ENCODE assay signal across 9 mouse cellular contexts in the genomic region with DNA sequence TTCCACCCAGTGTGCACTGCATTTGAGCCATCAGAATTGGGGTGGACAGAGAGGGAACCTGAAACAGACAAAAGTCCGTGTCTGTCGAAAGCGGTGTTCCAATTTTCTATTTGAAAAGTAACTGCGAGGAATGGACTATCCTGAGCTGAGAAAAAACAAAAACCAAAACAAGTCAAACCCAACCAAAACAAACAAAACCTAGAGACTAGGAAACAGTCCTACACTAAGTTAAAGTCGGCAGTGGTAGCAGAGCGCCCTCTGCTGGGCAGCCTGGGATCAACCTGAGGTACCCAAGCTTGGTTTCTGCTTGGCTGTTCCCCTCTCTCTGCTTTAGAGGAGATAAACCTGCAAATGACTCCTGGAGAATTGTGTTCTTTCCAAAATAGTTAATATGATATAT. TPM values are rescaled to one million over a fixed set of nuclear protein-coding genes. Genes with fewer than 3 reads are reported as not detected.
DNase-seq lines count a peak whose midpoint lies in the region; ATAC-seq and TF ChIP-seq lines count a peak whose summit lies in the region.
"Had no signal": no experiment of that assay in that cellular context is flagged by ENCODE, and none has a peak within 500 bp of the region (broad histone marks: within the 10 kb centered on the region; RNA-seq: fewer than 3 reads in every experiment).

No protein-coding gene starts in this region.

- H3K36me3 ChIP-seq in ES-Bruce4 (ENCODE audit: control insufficient read depth, insufficient read depth, low read length, poor library complexity, severe bottlenecking), result no peaks in the 10 kb centered on the region
- no peaks in the 10 kb centered on the region for H3K36me3 ChIP-seq in embryonic facial prominence, embryonic 11.5 days (replicated peaks; ENCODE audit: control insufficient read depth, insufficient read depth, low read depth, low read length)
- H3K36me3 ChIP-seq: limb, embryonic 13.5 days had no signal

- no peak overlapping the region for H3K9ac ChIP-seq in ES-Bruce4 (ENCODE audit: low read depth, poor library complexity, severe bottlenecking)
- no peak overlapping the region for H3K9ac ChIP-seq in embryonic facial prominence, embryonic 11.5 days (replicated peaks; ENCODE audit: low read length)
- H3K9ac ChIP-seq: limb, embryonic 13.5 days had no signal

- no peak for TF ChIP-seq EP300 in ES-Bruce4 (IDR thresholded peaks at IDR 0.05; ENCODE audit: insufficient read depth, low read depth, low read length)

- H3K27ac ChIP-seq in ES-Bruce4 (ENCODE audit: insufficient read depth, low read length), result no peak overlapping the region
- H3K27ac ChIP-seq in embryonic facial prominence, embryonic 11.5 days (replicated peaks; ENCODE audit: low read depth, low read length), result no peak overlapping the region
- H3K27ac ChIP-seq: limb, embryonic 13.5 days had no signal

- H3K4me1 ChIP-seq in ES-Bruce4 (ENCODE audit: control insufficient read depth, insufficient read depth, low read length), result no peaks in the 10 kb centered on the region
- H3K4me1 ChIP-seq in embryonic facial prominence, embryonic 11.5 days (ENCODE audit: control insufficient read depth, insufficient read depth, low read length), result no peaks in the 10 kb centered on the region

- no peaks in the 10 kb centered on the region for H3K9me3 ChIP-seq in ES-Bruce4 (replicated peaks; ENCODE audit: control insufficient read depth, insufficient read depth, low read length, poor library complexity, severe bottlenecking)
- H3K9me3 ChIP-seq in embryonic facial prominence, embryonic 11.5 days (replicated peaks; ENCODE audit: control insufficient read depth, low read length), result no peaks in the 10 kb centered on the region

- H3K27me3 ChIP-seq in ES-Bruce4 (ENCODE audit: control insufficient read depth, insufficient read depth, low read length, poor library complexity, severe bottlenecking), result no peaks in the 10 kb centered on the region
- H3K27me3 ChIP-seq in embryonic facial prominence, embryonic 11.5 days (ENCODE audit: control insufficient read depth, insufficient read depth, low read length), result no peaks in the 10 kb centered on the region

- intact Hi-C loops in heart, postnatal 10 days (cut with DNase I), result loop anchor here (1.0 kb wide), 1 partner anchor 532 kb away; no protein-coding TSS in a partner anchor

- no peak overlapping the region for H3K4me3 ChIP-seq in ES-Bruce4 (ENCODE audit: low read depth, low read length)
- H3K4me3 ChIP-seq in embryonic facial prominence, embryonic 11.5 days (ENCODE audit: low read depth, low read length), result no peak overlapping the region
- H3K4me3 ChIP-seq: limb, embryonic 13.5 days had no signal

- no peak; the same call in 1 of the 2 replicates for ATAC-seq in embryonic facial prominence, embryonic 11.5 days (replicated peaks; ENCODE audit: insufficient number of reproducible peaks, low FRiP score, low TSS enrichment, low read depth)

- peak; percentile 85 for DNase-seq in adrenal gland, postnatal 25 days
- peak; percentile 88 for DNase-seq in embryonic facial prominence, embryonic 11.5 days (ENCODE audit: low spot score)
- DNase-seq in heart, postnatal 10 days, result peak; percentile 83 to 91
- DNase-seq in layer of hippocampus, adult 8-10 months (ENCODE audit: low spot score in 2 of 2), result peak; percentile 34 to 84
- DNase-seq in lung, postnatal 25 days (ENCODE audit: low spot score), result peak; percentile 75
- DNase-seq in retina, postnatal 1 day, result peak; percentile 67
- DNase-seq in urinary bladder, adult 2 months (ENCODE audit: low spot score), result peak; percentile 58

- TF ChIP-seq POLR2A in ES-Bruce4 (IDR thresholded peaks at IDR 0.05; ENCODE audit: insufficient read depth, low read length), result no peak

- no peak overlapping the region for H3K4me2 ChIP-seq in embryonic facial prominence, embryonic 11.5 days (ENCODE audit: low read depth, low read length)
- H3K4me2 ChIP-seq: limb, embryonic 13.5 days had no signal

- TF ChIP-seq CTCF in ES-Bruce4 (IDR thresholded peaks at IDR 0.05; ENCODE audit: low read depth, low read length), result peak; percentile 95

- 24% methylated on average over 6 of the region's 6 CpGs for WGBS in embryonic facial prominence, embryonic 11.5 days

RNA-seq across cellular contexts. Expression of a gene that starts 10.0 kb away (rescaled TPM):
- 104 and 122 TPM in 2 replicates for polyA plus RNA-seq in ES-Bruce4 (2011; ENCODE audit: insufficient read depth, insufficient read length, low read depth, missing spikeins)
- 71.7 and 74.6 TPM in 2 replicates for total RNA-seq in adrenal gland, postnatal 25 days (2021)
- 235 and 239 TPM in 2 replicates for polyA plus RNA-seq in embryonic facial prominence, embryonic 11.5 days (2014; fragmentation: Nextera tagmentation; extraction: Ambion mirVana)
- 10 to 100 TPM; 84.1 to 87.8 TPM for total RNA-seq in heart, postnatal 10 days (2021)
- 100 to 1,000 TPM; 106 to 151 (median 126) TPM for total RNA-seq in layer of hippocampus, adult 8-10 months (2022)
- polyA plus RNA-seq in urinary bladder, adult 2 months (2012; rRNA removed), result 86.3 and 88.6 TPM in 2 replicates
